Mouse (Mus musculus) MEL (cell line): ENCODE measurements around the gene Zfp830. TPM values are rescaled to one million over a fixed set of nuclear protein-coding genes. Genes with fewer than 3 reads are reported as not detected.

Experiments used
- DNase-seq: peaks from one replicate; pipeline ENCODE4 v3.0.0; 2011; ENCODE audit warnings: low read depth, low spot score
- H3K27ac ChIP-seq: 2 replicates; pipeline ENCODE4 v1.5.1; 2012; ENCODE audit warnings: low read depth, mild to moderate bottlenecking, control low read depth, low read length, moderate library complexity; ENCODE audit not compliant: control insufficient read depth
- H3K27me3 ChIP-seq, 2 experiments: fragments of 150-350 bp in 1 of 2; sonication (generic) in 1 of 2; 2 replicates each; pipeline ENCODE4 v1.6.1; 2012; ENCODE audit warnings: low read length in 2 of 2, mild to moderate bottlenecking in 2 of 2, improper control_type of control experiment in 1 of 2, moderate library complexity in 1 of 2; ENCODE audit not compliant: insufficient read depth in 2 of 2, control insufficient read depth in 1 of 2
- H3K36me3 ChIP-seq, 2 experiments: 2 replicates each; pipeline ENCODE4 v1.6.1; 2012 to 2014; ENCODE audit warnings: low read length in 2 of 2, improper control_type of control experiment in 1 of 2, inconsistent platforms in 1 of 2, mild to moderate bottlenecking in 1 of 2; ENCODE audit not compliant: insufficient read depth in 2 of 2, control insufficient read depth in 1 of 2
- H3K4me1 ChIP-seq, 2 experiments: fragments of 150-350 bp in 1 of 2; sonication (generic) in 1 of 2; 2 replicates each; pipeline ENCODE4 v1.6.1; 2012; ENCODE audit warnings: low read length in 2 of 2, improper control_type of control experiment in 1 of 2, mild to moderate bottlenecking in 1 of 2; ENCODE audit not compliant: insufficient read depth in 2 of 2, control insufficient read depth in 1 of 2
- H3K4me3 ChIP-seq, 2 experiments: fragments of 150-350 bp in 1 of 2; sonication (generic) in 1 of 2; 2 replicates each; pipeline ENCODE4 v1.5.1; 2012; ENCODE audit warnings: low read depth in 2 of 2, low read length in 2 of 2, mild to moderate bottlenecking in 2 of 2, moderate library complexity in 2 of 2, control low read depth in 1 of 2, improper control_type of control experiment in 1 of 2; ENCODE audit not compliant: control insufficient read depth in 1 of 2, insufficient read depth in 1 of 2
- H3K79me2 ChIP-seq: 2 replicates; pipeline ENCODE4 v1.6.1; 2012; ENCODE audit warnings: mild to moderate bottlenecking, low read length, moderate library complexity; ENCODE audit not compliant: control insufficient read depth, poor library complexity, insufficient read depth
- H3K9ac ChIP-seq: 2 replicates; pipeline ENCODE4 v1.6.1; 2012; ENCODE audit warnings: low read depth, mild to moderate bottlenecking, control low read depth, low read length, moderate library complexity; ENCODE audit not compliant: control insufficient read depth, poor library complexity, severe bottlenecking
- H3K9me3 ChIP-seq: fragments of 150-350 bp; sonication (generic); replicated peaks from 2 replicates; pipeline ENCODE4 v1.6.1; 2012; ENCODE audit warnings: mild to moderate bottlenecking, low read length, improper control_type of control experiment, moderate library complexity; ENCODE audit not compliant: insufficient read depth
- BHLHE40 ChIP-seq: IDR thresholded peaks from 2 replicates; pipeline ENCODE4 v1.6.1; 2012; ENCODE audit warnings: low read depth, mild to moderate bottlenecking, inconsistent platforms, low read length, improper control_type of control experiment, borderline replicate concordance
- CTCF ChIP-seq, 3 experiments: IDR thresholded peaks in 2 of 3; conservative IDR thresholded peaks in 1 of 3; 2 replicates each; pipeline ENCODE4 v1.5.1; 2011 to 2012; ENCODE audit warnings: low read length in 3 of 3, low read depth in 2 of 3, mild to moderate bottlenecking in 2 of 3, improper control_type of control experiment in 1 of 3, inconsistent platforms in 1 of 3, mixed read lengths in 1 of 3, moderate library complexity in 1 of 3; ENCODE audit not compliant: control insufficient read depth in 1 of 3, insufficient read depth in 1 of 3, poor library complexity in 1 of 3, severe bottlenecking in 1 of 3
- ELF1 ChIP-seq: IDR thresholded peaks from 2 replicates; pipeline ENCODE4 v1.6.1; 2014; ENCODE audit warnings: low read depth, mild to moderate bottlenecking, inconsistent platforms, low read length, improper control_type of control experiment, moderate library complexity
- ETS1 ChIP-seq: IDR thresholded peaks from 2 replicates; pipeline ENCODE4 v1.6.1; 2012; ENCODE audit warnings: low read depth, mild to moderate bottlenecking, inconsistent platforms, low read length, improper control_type of control experiment, moderate library complexity
- JUND ChIP-seq: IDR thresholded peaks from 2 replicates; pipeline ENCODE4 v1.6.1; 2011; ENCODE audit warnings: low read depth, mild to moderate bottlenecking, improper control_type of control experiment, low read length
- MAZ ChIP-seq: IDR thresholded peaks from 2 replicates; pipeline ENCODE4 v1.6.1; 2012; ENCODE audit warnings: low read depth, mild to moderate bottlenecking, inconsistent platforms, low read length, improper control_type of control experiment
- MYB ChIP-seq: IDR thresholded peaks from 2 replicates; pipeline ENCODE4 v1.6.1; 2011; ENCODE audit warnings: mild to moderate bottlenecking, low read depth, low read length, improper control_type of control experiment
- TCF12 ChIP-seq: IDR thresholded peaks from 2 replicates; pipeline ENCODE4 v1.6.1; 2014; ENCODE audit warnings: low read depth, mild to moderate bottlenecking, inconsistent platforms, low read length, improper control_type of control experiment, moderate library complexity
- USF1 ChIP-seq: IDR thresholded peaks from 2 replicates; pipeline ENCODE4 v1.6.1; 2014; ENCODE audit warnings: low read depth, mild to moderate bottlenecking, inconsistent platforms, low read length, improper control_type of control experiment, moderate library complexity
- ZKSCAN1 ChIP-seq: IDR thresholded peaks from 2 replicates; pipeline ENCODE4 v1.6.1; 2012; ENCODE audit warnings: low read depth, mild to moderate bottlenecking, inconsistent platforms, low read length, improper control_type of control experiment, moderate library complexity
- ZNF384 ChIP-seq: IDR thresholded peaks from 2 replicates; pipeline ENCODE4 v1.6.1; 2012; ENCODE audit warnings: low read depth, mild to moderate bottlenecking, inconsistent platforms, low read length, improper control_type of control experiment
- polyA plus RNA-seq, 2 experiments: library from polyadenylated mRNA; stranded (reverse) in 1 of 2; unstranded in 1 of 2; fragments of >175 nt in 1 of 2; fragments of >200 nt in 1 of 2; gene quantifications; 2 replicates each; pipeline versions ENCODE4 v1.2.1 to v1.2.4; 2012; ENCODE audit warnings: low replicate concordance in 2 of 2, low read depth in 1 of 2; ENCODE audit not compliant: insufficient read length in 2 of 2, insufficient read depth in 1 of 2, missing spikeins in 1 of 2
- total RNA-seq: library from RNA; depleted of rRNA; stranded (reverse); fragments of 300-350 nt; gene quantifications from 2 replicates; pipeline ENCODE4 v1.2.3, GENCODE M21; 2012; rRNA removed

Gene Zfp830
- total and polyA plus RNA-seq, 3 experiments: 43.4 to 51.4 TPM; not detected in 1

DNA sequence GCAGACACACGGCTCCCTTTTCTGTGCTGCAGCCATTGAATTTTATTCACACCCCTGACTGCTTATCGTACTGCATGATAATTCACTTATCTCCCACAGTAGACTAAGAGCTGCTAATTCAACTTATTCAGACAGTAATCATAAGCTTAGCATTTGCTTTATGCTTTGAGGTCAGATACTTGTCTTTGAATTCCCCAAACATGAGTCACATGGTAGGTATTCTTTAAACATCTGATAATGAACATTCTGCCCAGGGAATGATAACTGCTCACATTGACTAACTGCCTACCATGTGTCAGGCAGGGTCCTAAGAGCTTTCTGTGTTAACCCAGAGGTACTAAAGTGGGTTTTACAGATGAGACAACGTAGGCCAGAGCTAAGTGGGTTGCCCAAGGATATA, 42.5 kb downstream of the Zfp830 start (continued):
- TF ChIP-seq ETS1: peak; percentile 56; the same call in 1 of the 2 replicates

- no peaks in the 10 kb centered on the region for H3K9me3 ChIP-seq
- no peak overlapping the region for H3K4me3 ChIP-seq
- H3K36me3 ChIP-seq: peaks cover 6 to 22% of the 10 kb centered on the region in 2 experiments
- no peaks in the 10 kb centered on the region for H3K79me2 ChIP-seq
- DNase-seq: no peak
- 0 out of 2 replicates have a peak overlapping the region, but pooled peaks have one; percentile 4 for H3K27ac ChIP-seq
- peaks cover 10 to 12% of the 10 kb centered on the region in 2 experiments; a peak in 3 of 4 replicates for H3K4me1 ChIP-seq
- H3K9ac ChIP-seq: no peak overlapping the region
- no peak for TF ChIP-seq TCF12
- peak; percentile 79 for TF ChIP-seq ZNF384
- H3K27me3 ChIP-seq: no peaks in the 10 kb centered on the region
Measured at GRCm38 (mm10) chr11:82807370-82807769, 43.2 kb downstream of the Zfp830 start.

GRCm38 (mm10) chr11:82808485-82808884, 44.3 kb downstream of the Zfp830 start:
- Histone ChIP-seq H3K36me3 (peaks cover 6 to 22% of the 10 kb centered on the region in 2 experiments), H3K27ac (no peak overlapping the region), H3K9ac (no peak overlapping the region), H3K27me3 (no peaks in the 10 kb centered on the region), H3K9me3 (no peaks in the 10 kb centered on the region), H3K4me3 (no peak overlapping the region), H3K4me1 (peaks cover 10 to 12% of the 10 kb centered on the region in 2 experiments; a peak in 3 of 4 replicates), H3K79me2 (no peaks in the 10 kb centered on the region)
- no peak for DNase-seq
- TF ChIP-seq MAZ (no peak), ETS1 (no peak), CTCF (IDR thresholded peaks at IDR 0.05 in 2 of 3, conservative IDR thresholded peaks at IDR 0.05 in 1 of 3; ENCODE audit: control insufficient read depth in 1 of 3, insufficient read depth in 1 of 3, low read depth in 2 of 3, low read length in 3 of 3, poor library complexity in 1 of 3, severe bottlenecking in 1 of 3) (no peak), JUND (no peak), ELF1 (no peak), ZKSCAN1 (no peak), USF1 (no peak), BHLHE40 (no peak), MYB (no peak)

Other genes with a start within 250 kb of the Zfp830 start
- 0.31 and 0.33 TPM in 2 replicates for gene Cct6b, start within 50 bp of the Zfp830 start, total RNA-seq
- gene Cct6b, start within 50 bp of the Zfp830 start, polyA plus RNA-seq: under 1 TPM in 1 of 2 experiments, not detected in 1; 0.21 TPM
- 48.5 and 54.0 TPM in 2 replicates for gene Lig3, start 16.8 kb downstream of the Zfp830 start, total RNA-seq
- gene Lig3, start 16.8 kb downstream of the Zfp830 start, polyA plus RNA-seq: 10 to 100 TPM in 1 of 2 experiments, not detected in 1; 89.2 TPM
- gene Rffl, start 106.9 kb downstream of the Zfp830 start, total RNA-seq: 15.5 and 17.8 TPM in 2 replicates
- 10 to 100 TPM in 1 of 2 experiments, not detected in 1; 15.2 TPM for gene Rffl, start 106.9 kb downstream of the Zfp830 start, polyA plus RNA-seq
- 21.1 and 25.6 TPM in 2 replicates for gene Rad51d, start 126.3 kb downstream of the Zfp830 start, total RNA-seq
- 10 to 100 TPM in 1 of 2 experiments, not detected in 1; 30.0 TPM for gene Rad51d, start 126.3 kb downstream of the Zfp830 start, polyA plus RNA-seq
- gene Fndc8, start 127.8 kb downstream of the Zfp830 start, total RNA-seq: 0.07 and 0.15 TPM in 2 replicates
- under 1 TPM in 1 of 2 experiments, not detected in 1; 0.72 TPM for gene Fndc8, start 127.8 kb downstream of the Zfp830 start, polyA plus RNA-seq
- gene Nle1, start 144.1 kb downstream of the Zfp830 start, total RNA-seq: 79.6 and 97.3 TPM in 2 replicates
- gene Nle1, start 144.1 kb downstream of the Zfp830 start, polyA plus RNA-seq: 100 to 1,000 TPM in 1 of 2 experiments, not detected in 1; 103 TPM
- 0.08 TPM in 1 of 2 replicates, not detected in the other for gene Unc45b, start 146.2 kb downstream of the Zfp830 start, total RNA-seq
- under 1 TPM in 1 of 2 experiments, not detected in 1; 0.29 TPM for gene Unc45b, start 146.2 kb downstream of the Zfp830 start, polyA plus RNA-seq
- 3.6 and 5.7 TPM in 2 replicates for gene Slfn5, start 187.0 kb downstream of the Zfp830 start, total RNA-seq
- under 1 TPM in 1 of 2 experiments, not detected in 1; 0.67 TPM for gene Slfn5, start 187.0 kb downstream of the Zfp830 start, polyA plus RNA-seq
- 2.0 and 3.5 TPM in 2 replicates for gene Slfn9, start 227.5 kb downstream of the Zfp830 start, total RNA-seq
- gene Slfn9, start 227.5 kb downstream of the Zfp830 start, polyA plus RNA-seq: 1 to 10 TPM in 1 of 2 experiments, not detected in 1; 3.7 TPM